Mouse (Mus musculus): Measurements from ENCODE around the gene Olfr857. TPM values are rescaled to one million over a fixed set of nuclear protein-coding genes. Genes with fewer than 3 reads are reported as not detected.

The Olfr857 gene
- total RNA-seq (2012; rRNA removed), result not detected in 2 replicates
- not detected for polyA plus RNA-seq (2012; ENCODE audit: insufficient read depth in 1 of 2, insufficient read length in 2 of 2, low read depth in 1 of 2, low replicate concordance in 2 of 2, missing spikeins in 1 of 2)

GRCm38 (mm10) chr9:19709133-19709532 lies at the start of gene Olfr857:
Gene Olfr857 (plus strand): TSS chr9:19709433.
- Histone ChIP-seq H3K4me1 (ENCODE audit: control insufficient read depth in 1 of 2, insufficient read depth in 2 of 2, low read length in 2 of 2) (no peaks in the 10 kb centered on the region), H3K36me3 (ENCODE audit: control insufficient read depth in 1 of 2, insufficient read depth in 2 of 2, low read length in 2 of 2) (no peaks in the 10 kb centered on the region), H3K9me3 (replicated peaks; ENCODE audit: insufficient read depth, low read length) (peaks cover 2% of the 10 kb centered on the region; the same call in 1 of the 2 replicates), H3K27ac (ENCODE audit: control insufficient read depth, low read depth, low read length) (no peak within 1 kb of the TSS), H3K79me2 (ENCODE audit: control insufficient read depth, insufficient read depth, low read length, poor library complexity) (no peaks in the 10 kb centered on the region), H3K4me3 (ENCODE audit: control insufficient read depth in 1 of 2, insufficient read depth in 1 of 2, low read depth in 2 of 2, low read length in 2 of 2) (no peak within 1 kb of the TSS), H3K9ac (ENCODE audit: control insufficient read depth, low read depth, low read length, poor library complexity, severe bottlenecking) (no peak within 1 kb of the TSS), H3K27me3 (ENCODE audit: control insufficient read depth in 1 of 2, insufficient read depth in 2 of 2, low read length in 2 of 2) (0 out of 4 replicates have a peak, but pooled peaks cover 0 to 1% of the 10 kb centered on the region in 2 experiments)
- TF ChIP-seq ZNF384 (IDR thresholded peaks at IDR 0.05; ENCODE audit: low read depth, low read length), result no peak
- no peak for TF ChIP-seq MXI1 (IDR thresholded peaks at IDR 0.05; ENCODE audit: low read depth, low read length)
- no peak for TF ChIP-seq RCOR1 (IDR thresholded peaks at IDR 0.05; ENCODE audit: low read depth, low read length)
- no peak for TF ChIP-seq EP300 (IDR thresholded peaks at IDR 0.05; ENCODE audit: low read depth in 1 of 2, low read length in 2 of 2)
- no peak for TF ChIP-seq NELFE (IDR thresholded peaks at IDR 0.05; ENCODE audit: low read depth, low read length)
- no peak for TF ChIP-seq ETS1 (IDR thresholded peaks at IDR 0.05; ENCODE audit: low read depth, low read length)
- no peak for TF ChIP-seq KAT2A (conservative IDR thresholded peaks at IDR 0.05; ENCODE audit: low read depth, low read length)
- TF ChIP-seq BHLHE40 (IDR thresholded peaks at IDR 0.05; ENCODE audit: borderline replicate concordance, low read depth, low read length), result no peak
- TF ChIP-seq CTCF (IDR thresholded peaks at IDR 0.05 in 2 of 3, conservative IDR thresholded peaks at IDR 0.05 in 1 of 3; ENCODE audit: control insufficient read depth in 1 of 3, insufficient read depth in 1 of 3, low read depth in 2 of 3, low read length in 3 of 3, poor library complexity in 1 of 3, severe bottlenecking in 1 of 3), result no peak
- TF ChIP-seq HCFC1 (IDR thresholded peaks at IDR 0.05; ENCODE audit: low read depth, low read length), result no peak
- DNase-seq (ENCODE audit: low read depth, low spot score), result no peak

GRCm38 (mm10) chr9:19690281-19690680 lies 19.0 kb upstream of the Olfr857 start:
- H3K79me2 ChIP-seq (ENCODE audit: control insufficient read depth, insufficient read depth, low read length, poor library complexity), result no peaks in the 10 kb centered on the region
- no peaks in the 10 kb centered on the region for H3K9me3 ChIP-seq (replicated peaks; ENCODE audit: insufficient read depth, low read length)
- no peak for DNase-seq (ENCODE audit: low read depth, low spot score)
- no peak for TF ChIP-seq GABPA (IDR thresholded peaks at IDR 0.05; ENCODE audit: low read depth, low read length)
- no peak for TF ChIP-seq ETS1 (IDR thresholded peaks at IDR 0.05; ENCODE audit: low read depth, low read length)
- no peak for TF ChIP-seq CTCF (IDR thresholded peaks at IDR 0.05 in 2 of 3, conservative IDR thresholded peaks at IDR 0.05 in 1 of 3; ENCODE audit: control insufficient read depth in 1 of 3, insufficient read depth in 1 of 3, low read depth in 2 of 3, low read length in 3 of 3, poor library complexity in 1 of 3, severe bottlenecking in 1 of 3)
- no peak for TF ChIP-seq ZMIZ1 (IDR thresholded peaks at IDR 0.05; ENCODE audit: low read depth, low read length)
- TF ChIP-seq SMC3 (IDR thresholded peaks at IDR 0.05; ENCODE audit: low read depth, low read length), result no peak
- no peak for TF ChIP-seq MAX (IDR thresholded peaks at IDR 0.05; ENCODE audit: low read length)
- no peak for TF ChIP-seq POLR2AphosphoS2 (IDR thresholded peaks at IDR 0.05; ENCODE audit: low read length)
- no peak for TF ChIP-seq MYB (IDR thresholded peaks at IDR 0.05; ENCODE audit: low read depth, low read length)
- TF ChIP-seq BHLHE40 (IDR thresholded peaks at IDR 0.05; ENCODE audit: borderline replicate concordance, low read depth, low read length), result no peak
- no peak for TF ChIP-seq MEF2A (IDR thresholded peaks at IDR 0.05; ENCODE audit: extremely low read depth, insufficient replicate concordance, low read depth, low read length, poor library complexity, severe bottlenecking)
- no peak for TF ChIP-seq NELFE (IDR thresholded peaks at IDR 0.05; ENCODE audit: low read depth, low read length)
- no peak for TF ChIP-seq CHD1 (IDR thresholded peaks at IDR 0.05; ENCODE audit: low read depth, low read length)
- no peak for TF ChIP-seq MAZ (IDR thresholded peaks at IDR 0.05; ENCODE audit: low read depth, low read length)
- TF ChIP-seq MYC (IDR thresholded peaks at IDR 0.05; ENCODE audit: low read depth, low read length), result no peak
- H3K4me1 ChIP-seq (ENCODE audit: control insufficient read depth in 1 of 2, insufficient read depth in 2 of 2, low read length in 2 of 2), result no peaks in the 10 kb centered on the region
- H3K36me3 ChIP-seq (ENCODE audit: control insufficient read depth in 1 of 2, insufficient read depth in 2 of 2, low read length in 2 of 2), result no peaks in the 10 kb centered on the region
- H3K27me3 ChIP-seq (ENCODE audit: control insufficient read depth in 1 of 2, insufficient read depth in 2 of 2, low read length in 2 of 2), result no peaks in the 10 kb centered on the region
- H3K4me3 ChIP-seq (ENCODE audit: control insufficient read depth in 1 of 2, insufficient read depth in 1 of 2, low read depth in 2 of 2, low read length in 2 of 2), result no peak overlapping the region
- no peak overlapping the region for H3K27ac ChIP-seq (ENCODE audit: control insufficient read depth, low read depth, low read length)
- H3K9ac ChIP-seq (ENCODE audit: control insufficient read depth, low read depth, low read length, poor library complexity, severe bottlenecking), result no peak overlapping the region

Measured in MEL (cell line).